Comparison of ENCODE assay signal across 8 mouse cellular contexts in the genomic region with DNA sequence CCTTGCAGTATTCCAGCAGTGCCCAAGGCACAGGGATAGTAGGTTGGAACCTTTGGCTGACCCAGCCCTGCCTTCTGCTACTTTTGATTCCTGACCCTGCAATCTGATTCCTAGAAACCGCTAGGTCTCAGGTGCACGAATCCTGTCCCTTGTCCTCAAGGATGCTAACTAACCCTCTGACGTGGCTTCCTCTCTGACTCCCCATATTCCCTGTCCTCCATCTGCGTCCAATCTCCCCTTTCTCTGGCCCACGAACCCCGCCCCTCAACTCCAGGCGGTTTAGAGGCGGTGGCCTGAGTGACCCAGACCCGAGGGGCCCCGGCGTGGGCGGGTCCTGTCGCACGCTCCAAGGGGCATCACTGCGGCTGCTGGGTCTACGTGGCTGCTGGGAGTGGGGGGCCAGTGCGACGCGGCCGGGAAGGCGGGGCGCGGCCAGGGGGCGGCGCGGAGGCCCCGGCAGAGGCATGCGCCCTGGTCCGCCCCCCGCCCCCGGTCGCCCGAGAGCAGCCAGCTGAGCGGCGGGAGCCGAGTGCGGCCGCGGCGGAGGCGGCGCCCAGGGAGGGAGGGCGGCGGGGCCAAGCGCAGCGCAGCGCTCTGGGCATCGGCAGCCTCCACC. TPM values are rescaled to one million over a fixed set of nuclear protein-coding genes. Genes with fewer than 3 reads are reported as not detected.
DNase-seq lines count a peak whose midpoint lies in the region; ATAC-seq and TF ChIP-seq lines count a peak whose summit lies in the region.

TSS of gene Gpr153 (plus strand) at position 612 of the 616 bp plus-strand sequence.

- H3K4me1 ChIP-seq in thymus, adult 2 months (replicated peaks; ENCODE audit: control insufficient read depth, insufficient read depth, low read length) = peaks cover 9% of the 10 kb centered on the region; the same call in 1 of the 2 replicates
- peaks cover 12% of the 10 kb centered on the region; the same call in 1 of the 2 replicates for H3K4me1 ChIP-seq in kidney, embryonic 14.5 days (ENCODE audit: control insufficient read depth, insufficient read depth, low read length)
- peaks cover 49% of the 10 kb centered on the region for H3K4me1 ChIP-seq in lung, embryonic 15.5 days

- 9% methylated on average over 47 of the region's 48 CpGs for WGBS in thymus, adult 2 months
- under 1% methylated on average over 27 of the region's 48 CpGs for WGBS in kidney, embryonic 14.5 days
- WGBS in lung, embryonic 15.5 days = 1% methylated on average over 38 of the region's 48 CpGs

- no peaks in the 10 kb centered on the region for H3K36me3 ChIP-seq in thymus, adult 2 months (ENCODE audit: control insufficient read depth, insufficient read depth, low read length)
- H3K36me3 ChIP-seq in kidney, embryonic 14.5 days (ENCODE audit: control insufficient read depth, insufficient read depth, low read length) = no peaks in the 10 kb centered on the region
- no peaks in the 10 kb centered on the region for H3K36me3 ChIP-seq in lung, embryonic 15.5 days

- no peak for DNase-seq in thymus, adult 2 months
- no peak for DNase-seq in thymus, postnatal 10 days (ENCODE audit: low spot score in 2 of 2)
- peak; percentile 67 to 78 for DNase-seq in heart, adult 18-20 months
- DNase-seq in right cerebral cortex, postnatal 10 days (ENCODE audit: low spot score in 2 of 2) = peak; percentile 68 to 69
- no peak for DNase-seq in spleen, postnatal 10 days (ENCODE audit: low spot score in 2 of 2)

- no peak within 1 kb of the TSS for H3K27ac ChIP-seq in thymus, adult 2 months (ENCODE audit: control insufficient read depth, insufficient read depth, low read length)
- peak within 1 kb of the TSS; percentile 85 for H3K27ac ChIP-seq in kidney, embryonic 14.5 days (ENCODE audit: low read depth, low read length)
- H3K27ac ChIP-seq in lung, embryonic 15.5 days = peak within 1 kb of the TSS; percentile 94

- TF ChIP-seq POLR2A in thymus, adult 2 months (IDR thresholded peaks at IDR 0.05; ENCODE audit: control insufficient read depth, extremely low read depth, insufficient read depth, low read length, poor library complexity) = no peak

- peaks cover 2% of the 10 kb centered on the region; the same call in 1 of the 2 replicates for H3K27me3 ChIP-seq in thymus, adult 2 months (ENCODE audit: control insufficient read depth, insufficient read depth, low read length)
- H3K27me3 ChIP-seq in kidney, embryonic 14.5 days (ENCODE audit: control insufficient read depth, insufficient read depth, low read length) = no peaks in the 10 kb centered on the region
- H3K27me3 ChIP-seq in lung, embryonic 15.5 days = peaks cover 28% of the 10 kb centered on the region

- H3K4me3 ChIP-seq in thymus, adult 2 months (ENCODE audit: control insufficient read depth, insufficient read depth, low read length) = peak within 1 kb of the TSS; percentile 9; the same call in 1 of the 2 replicates
- peak within 1 kb of the TSS; percentile 66 for H3K4me3 ChIP-seq in kidney, embryonic 14.5 days (ENCODE audit: low read length)
- peak within 1 kb of the TSS; percentile 71 for H3K4me3 ChIP-seq in lung, embryonic 15.5 days

- no peaks in the 10 kb centered on the region for H3K9me3 ChIP-seq in kidney, embryonic 14.5 days (ENCODE audit: control insufficient read depth, low read length)
- no peaks in the 10 kb centered on the region for H3K9me3 ChIP-seq in lung, embryonic 15.5 days

- ATAC-seq in common myeloid progenitor, adult 5-6 weeks (replicated peaks; ENCODE audit: low read depth, poor library complexity, severe bottlenecking) = peak; percentile 22; the same call in 1 of the 2 replicates
- peak; percentile 79 for ATAC-seq in kidney, embryonic 14.5 days (ENCODE audit: low FRiP score, low TSS enrichment)
- ATAC-seq in lung, embryonic 15.5 days (ENCODE audit: borderline replicate concordance, extremely low read depth, low FRiP score, low TSS enrichment) = peak; percentile 80

- peak within 1 kb of the TSS; percentile 97 for H3K4me2 ChIP-seq in kidney, embryonic 14.5 days (replicated peaks; ENCODE audit: low read depth, low read length)
- peak within 1 kb of the TSS; percentile 96 for H3K4me2 ChIP-seq in lung, embryonic 15.5 days

- no peak for TF ChIP-seq CTCF in thymus, adult 2 months (IDR thresholded peaks at IDR 0.05; ENCODE audit: borderline replicate concordance, control insufficient read depth, extremely low read depth, insufficient read depth, low read length, poor library complexity)

- peak within 1 kb of the TSS; percentile 80 for H3K9ac ChIP-seq in kidney, embryonic 14.5 days (ENCODE audit: low read depth, low read length)
- peak within 1 kb of the TSS; percentile 78 for H3K9ac ChIP-seq in lung, embryonic 15.5 days

RNA-seq across cellular contexts. Expression of gene Gpr153, which starts in this region (rescaled TPM):
- polyA plus RNA-seq in thymus, adult 2 months (2012; rRNA removed) = 5.3 and 5.5 TPM in 2 replicates
- under 0.01 TPM in 1 of 2 replicates, not detected in the other for total RNA-seq in common myeloid progenitor, adult 5-6 weeks (2017)
- 10 to 100 TPM in 1 of 2 experiments, 1 to 10 TPM in 1; 8.0 to 10.2 TPM for total RNA-seq in heart, adult 18-20 months (2021)
- polyA plus RNA-seq in kidney, embryonic 14.5 days (2014; fragmentation: Nextera tagmentation; extraction: Ambion mirVana) = 7.5 and 9.1 TPM in 2 replicates
- 14.9 and 15.2 TPM in 2 replicates for polyA plus RNA-seq in lung, embryonic 15.5 days (2015; fragmentation: Nextera tagmentation; extraction: Ambion mirVana)

Comparison
In these comparisons a context has a peak if more than half of its experiments do, and no peak if none do; other contexts are left out.
1. Peak in ATAC-seq in common myeloid progenitor, adult 5-6 weeks; RNA of the gene not detected or under 1 TPM.
2. DNase-seq: peak in heart, adult 18-20 months (2 of 2) and right cerebral cortex, postnatal 10 days (2 of 2); none in thymus, adult 2 months (single experiment), thymus, postnatal 10 days (0 of 2) and spleen, postnatal 10 days (0 of 2).
3. H3K4me3 ChIP-seq: peak in every context shown above with its lines; median percentile 71 in lung, embryonic 15.5 days; 66 in kidney, embryonic 14.5 days; 9 in thymus, adult 2 months.
4. ATAC-seq: peak in every context shown above with its lines; median percentile 80 in lung, embryonic 15.5 days; 79 in kidney, embryonic 14.5 days; 22 in common myeloid progenitor, adult 5-6 weeks.